Mouse (Mus musculus) small intestine, adult 2 months (tissue): ENCODE data around the gene Smim11. TPM values are rescaled to one million over a fixed set of nuclear protein-coding genes. Genes with fewer than 3 reads are reported as not detected.

Experiments
- H3K27ac ChIP-seq: fragments of 200-500 bp; 2 replicates; pipeline ENCODE4 v1.5.1; 2012; ENCODE audit warnings: low read depth, low read length, control low read depth, inconsistent platforms; ENCODE audit not compliant: insufficient read depth
- H3K27me3 ChIP-seq: fragments of 200-500 bp; 2 replicates; pipeline ENCODE4 v1.6.1; 2012; ENCODE audit warnings: mild to moderate bottlenecking, moderate library complexity, low read length, inconsistent platforms; ENCODE audit not compliant: control insufficient read depth, insufficient read depth
- H3K36me3 ChIP-seq: fragments of 200-500 bp; 2 replicates; pipeline ENCODE4 v1.6.1; 2012; ENCODE audit warnings: mild to moderate bottlenecking, low read length, control low read depth, inconsistent platforms; ENCODE audit not compliant: control insufficient read depth, insufficient read depth
- H3K4me1 ChIP-seq: fragments of 200-500 bp; 2 replicates; pipeline ENCODE4 v1.6.1; 2012; ENCODE audit warnings: low read length, inconsistent platforms, mixed read lengths; ENCODE audit not compliant: control insufficient read depth, insufficient read depth, insufficient read length
- H3K4me3 ChIP-seq: fragments of 200-500 bp; 2 replicates; pipeline ENCODE4 v1.5.1; 2012; ENCODE audit warnings: low read depth, mild to moderate bottlenecking, control low read depth, inconsistent platforms, low read length, moderate library complexity
- CTCF ChIP-seq: fragments of 200-500 bp; IDR thresholded peaks from 2 replicates; pipeline ENCODE4 v1.5.1; 2012; ENCODE audit warnings: low read depth, mild to moderate bottlenecking, control low read depth, inconsistent platforms, low read length, moderate library complexity, mixed read lengths; ENCODE audit not compliant: insufficient replicate concordance, insufficient read length; ENCODE audit errors: extremely low read depth
- POLR2A ChIP-seq: fragments of 200-500 bp; IDR thresholded peaks from 2 replicates; pipeline ENCODE4 v1.6.1; 2012; ENCODE audit warnings: low read depth, mild to moderate bottlenecking, control low read depth, inconsistent platforms, low read length, moderate library complexity
- WGBS: fragments of 180-500 bp; shearing (Covaris S2); methylation state at CpG from one replicate; pipeline ENCODE4 v1.1.7; 2018; 5-methylcytosine and 5-hydroxymethylcytosine counted together
- polyA plus RNA-seq: library from polyadenylated mRNA; depleted of rRNA; stranded (reverse); fragments of >200 nt; gene quantifications from 2 replicates; pipeline ENCODE4 v1.2.3, GENCODE M21; 2012

Gene Smim11
- polyA plus RNA-seq, 1 experiment, result 18.2 TPM

DNA sequence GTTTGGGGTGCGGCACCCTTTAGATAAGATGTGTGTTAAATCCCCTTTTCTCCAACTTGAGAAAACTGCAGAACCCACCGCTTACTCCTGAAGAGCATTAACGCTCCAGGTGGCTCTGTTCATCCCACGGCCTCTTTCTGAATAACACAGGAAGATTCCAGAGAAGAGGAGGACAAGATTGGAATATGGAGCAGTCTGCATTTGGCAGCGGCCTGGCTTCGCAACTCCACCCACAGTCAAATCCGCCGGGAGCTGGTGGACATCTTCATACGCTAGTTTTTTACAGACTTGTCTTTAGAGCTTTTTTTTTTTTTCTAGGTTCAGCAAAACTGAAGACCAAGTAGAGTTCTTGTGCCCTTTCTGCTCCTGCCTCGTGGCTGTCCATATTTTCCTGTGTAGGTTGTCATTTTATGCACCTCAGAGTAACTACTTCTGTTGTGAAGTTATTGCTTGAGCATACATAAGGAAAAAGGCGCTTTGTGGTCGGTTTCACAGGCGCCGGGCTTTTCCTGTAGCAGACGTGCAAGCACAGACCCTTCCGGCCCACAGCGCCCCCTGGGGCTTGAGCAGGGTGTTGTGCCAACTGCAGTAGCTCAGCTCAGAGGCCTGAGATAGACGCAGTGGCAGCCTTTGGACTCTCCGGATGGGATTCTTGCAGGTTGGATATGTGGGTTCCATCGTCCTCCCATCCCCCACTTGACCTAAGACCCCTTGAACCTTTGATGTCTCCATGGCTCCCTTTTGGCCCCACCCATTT lies 18.4 kb downstream of the Smim11 start:
- TF ChIP-seq CTCF (peak; percentile 56; the same call in 1 of the 2 replicates), POLR2A (no peak)
- 52% methylated on average over 20 of the region's 20 CpGs for WGBS
- no peak overlapping the region for H3K4me3 ChIP-seq
- no peaks in the 10 kb centered on the region for H3K4me1 ChIP-seq
- no peak overlapping the region for H3K27ac ChIP-seq
- no peaks in the 10 kb centered on the region for H3K27me3 ChIP-seq
- no peaks in the 10 kb centered on the region for H3K36me3 ChIP-seq

DNA sequence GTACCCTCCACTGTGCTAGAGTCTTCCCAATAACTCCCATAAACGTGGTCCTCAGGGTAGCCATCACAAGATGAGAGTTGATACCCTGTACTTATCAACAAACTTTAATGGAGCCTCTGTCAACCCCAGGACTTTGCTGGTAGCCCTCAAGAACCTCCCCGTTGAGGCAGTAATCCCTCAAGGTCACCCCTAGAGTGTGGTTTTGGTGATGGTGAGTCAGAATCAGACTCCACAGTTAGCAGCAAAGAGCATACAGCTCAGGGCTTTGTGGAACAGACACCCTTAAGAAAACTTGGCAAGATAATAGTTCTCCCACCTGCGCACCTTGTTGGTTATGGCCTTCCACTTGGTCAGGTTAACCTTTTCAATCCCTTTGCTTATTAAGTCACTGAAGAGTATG lies 19.3 kb downstream of the Smim11 start:
- H3K4me3 ChIP-seq, result no peak overlapping the region
- H3K4me1 ChIP-seq, result no peaks in the 10 kb centered on the region
- H3K27ac ChIP-seq, result no peak overlapping the region
- H3K27me3 ChIP-seq, result no peaks in the 10 kb centered on the region
- 78% methylated on average over 3 of the region's 3 CpGs for WGBS
- H3K36me3 ChIP-seq, result no peaks in the 10 kb centered on the region
- TF ChIP-seq POLR2A, result no peak
- no peak for TF ChIP-seq CTCF

DNA sequence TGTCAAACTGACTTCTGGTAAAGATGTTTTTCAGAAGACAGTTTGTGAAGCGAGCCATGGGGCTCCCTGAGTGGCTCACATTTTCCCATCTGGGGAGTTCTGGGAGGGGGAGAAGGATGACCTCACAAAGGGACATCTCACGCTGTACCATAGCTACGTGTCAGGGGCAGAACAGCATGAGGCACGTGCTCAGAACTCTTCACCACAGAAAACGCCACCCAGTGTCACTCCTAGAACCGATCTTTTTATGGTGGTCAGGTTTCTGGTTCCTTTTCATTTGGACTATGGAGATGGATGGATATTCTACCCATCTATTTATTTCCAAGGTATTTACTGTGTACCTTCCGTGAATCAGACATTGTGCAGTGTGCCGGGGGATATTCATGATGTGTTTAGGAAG lies 20.3 kb downstream of the Smim11 start, which contains the start of gene Fam243:
Gene Fam243, minus strand, starts transcription at position 101 of the 400 bp plus-strand sequence.
- TF ChIP-seq CTCF, result no peak
- no peak for TF ChIP-seq POLR2A
- WGBS, result 93% methylated on average over 8 of the region's 8 CpGs
- Histone ChIP-seq H3K27ac (no peak within 1 kb of the TSS), H3K4me1 (no peaks in the 10 kb centered on the region), H3K36me3 (no peaks in the 10 kb centered on the region), H3K27me3 (no peaks in the 10 kb centered on the region), H3K4me3 (no peak within 1 kb of the TSS)

DNA sequence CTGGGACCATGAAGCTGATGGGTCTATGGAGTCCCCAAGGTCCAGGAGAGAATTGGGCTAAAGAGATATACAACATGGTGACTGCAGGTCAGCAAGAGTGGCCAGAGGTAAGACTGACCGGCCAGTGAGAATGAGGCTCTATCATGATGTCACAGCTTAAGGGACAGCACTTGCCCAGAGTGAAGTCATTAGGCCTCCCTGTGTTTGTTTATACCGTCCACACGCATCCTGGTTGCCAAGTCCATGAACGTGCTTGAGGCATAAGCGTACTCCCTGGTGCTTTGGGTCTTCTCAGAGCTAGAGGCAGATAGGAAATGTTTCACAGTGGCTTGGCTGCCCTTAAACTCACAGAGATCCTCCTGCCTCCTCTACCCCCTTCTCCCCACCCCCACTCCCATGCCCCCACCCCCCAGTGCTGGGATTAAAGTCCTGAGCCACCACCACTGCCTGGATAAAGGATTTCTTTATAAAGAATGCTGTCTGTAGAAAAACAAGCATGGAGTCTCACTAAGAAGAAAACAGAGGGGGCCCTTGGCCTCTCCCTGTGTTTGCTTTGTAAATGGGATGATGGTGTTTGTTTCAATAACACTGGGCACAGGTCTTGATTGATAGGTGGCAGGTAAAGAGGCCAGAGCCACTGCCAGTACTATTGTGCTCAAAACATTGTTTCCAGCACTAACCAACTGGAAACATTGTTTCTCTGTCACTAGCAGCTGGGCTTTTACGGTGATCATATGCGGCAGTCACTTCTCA lies 23.4 kb downstream of the Smim11 start:
- 57% methylated on average over 7 of the region's 7 CpGs for WGBS
- H3K27ac ChIP-seq, result no peak overlapping the region
- TF ChIP-seq POLR2A (no peak), CTCF (no peak)
- H3K4me3 ChIP-seq, result no peak overlapping the region
- H3K27me3 ChIP-seq, result no peaks in the 10 kb centered on the region
- H3K36me3 ChIP-seq, result no peaks in the 10 kb centered on the region
- H3K4me1 ChIP-seq, result no peaks in the 10 kb centered on the region

DNA sequence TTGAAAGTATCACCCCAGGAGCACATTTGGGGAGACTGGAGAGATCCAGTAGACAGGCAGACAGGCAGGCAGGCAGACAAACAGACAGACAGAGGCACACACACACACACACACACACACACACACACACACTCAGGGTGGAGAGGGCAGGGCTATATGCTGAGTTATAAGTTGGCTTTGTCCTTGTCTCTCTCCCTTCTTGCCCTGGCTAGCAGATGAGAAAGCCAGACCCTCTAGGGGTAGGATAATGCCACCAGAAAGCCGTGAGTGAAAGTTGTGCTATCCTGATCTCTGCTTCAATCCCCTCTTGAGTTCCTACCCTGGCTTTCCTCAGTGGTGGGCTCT lies 23.9 kb downstream of the Smim11 start:
- no peaks in the 10 kb centered on the region for H3K27me3 ChIP-seq
- H3K36me3 ChIP-seq, result no peaks in the 10 kb centered on the region
- H3K4me3 ChIP-seq, result no peak overlapping the region
- TF ChIP-seq POLR2A, result no peak
- TF ChIP-seq CTCF, result no peak
- no peak overlapping the region for H3K27ac ChIP-seq
- 58% methylated on average over 1 of the region's 1 CpGs for WGBS
- no peaks in the 10 kb centered on the region for H3K4me1 ChIP-seq

DNA sequence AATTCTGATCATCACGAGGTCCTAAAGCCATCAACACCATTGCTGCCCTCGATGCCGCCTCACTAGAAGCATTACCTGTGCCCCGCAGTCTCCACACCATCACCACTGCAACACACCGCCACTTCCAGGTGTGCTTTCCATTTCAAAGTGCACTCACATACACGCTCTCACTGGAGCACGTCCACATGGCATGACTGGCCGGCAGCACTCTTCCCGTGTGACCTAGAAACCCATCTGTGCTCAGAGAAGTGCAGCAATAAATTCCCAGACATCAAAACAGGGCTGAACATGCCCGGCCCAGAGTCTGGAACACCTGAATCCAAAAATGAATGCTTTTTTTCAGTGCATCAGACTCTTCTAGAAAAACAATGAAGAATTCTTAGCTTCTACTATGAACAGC lies 26.8 kb downstream of the Smim11 start:
- no peaks in the 10 kb centered on the region for H3K4me1 ChIP-seq
- H3K27me3 ChIP-seq, result no peaks in the 10 kb centered on the region
- H3K4me3 ChIP-seq, result no peak overlapping the region
- TF ChIP-seq CTCF (no peak), POLR2A (no peak)
- no peak overlapping the region for H3K27ac ChIP-seq
- no peaks in the 10 kb centered on the region for H3K36me3 ChIP-seq
- 70% methylated on average over 10 of the region's 10 CpGs for WGBS

DNA sequence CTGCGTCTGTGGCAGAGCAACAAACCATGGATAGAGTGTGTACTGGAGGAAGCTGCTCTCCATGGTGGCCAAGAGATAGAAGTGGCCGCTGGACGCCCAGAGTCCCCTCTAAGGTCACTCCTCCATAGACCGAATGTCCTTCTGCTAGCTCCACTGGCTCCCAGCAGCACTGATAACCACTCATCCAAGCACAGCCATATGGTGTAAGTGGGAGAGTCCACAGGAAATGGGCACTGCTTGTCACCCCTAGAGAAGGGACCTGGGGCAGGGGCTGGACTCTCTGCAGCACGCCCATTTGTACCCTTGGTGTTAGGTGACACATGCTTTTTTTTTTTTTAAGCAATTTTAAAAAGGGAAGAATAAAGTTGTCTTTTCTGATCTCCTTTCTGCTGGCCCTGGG lies 29.9 kb downstream of the Smim11 start:
- Histone ChIP-seq H3K4me3 (no peak overlapping the region), H3K36me3 (no peaks in the 10 kb centered on the region), H3K27me3 (peaks cover 1% of the 10 kb centered on the region; the same call in 1 of the 2 replicates), H3K4me1 (no peaks in the 10 kb centered on the region), H3K27ac (no peak overlapping the region)
- no peak for TF ChIP-seq POLR2A
- TF ChIP-seq CTCF, result no peak
- 90% methylated on average over 5 of the region's 5 CpGs for WGBS
